Mouse (Mus musculus) heart, embryonic 11.5 days (tissue): ENCODE data around the gene Mgat5. TPM values are rescaled to one million over a fixed set of nuclear protein-coding genes. Genes with fewer than 3 reads are reported as not detected.

Source experiments
- ATAC-seq: fragments of 200-750 bp; cut with Nextera tagmentation; replicated peaks from 2 replicates; pipeline ENCODE4 v1.8.0; 2017; ENCODE audit warnings: moderate library complexity; ENCODE audit not compliant: insufficient number of reproducible peaks, low FRiP score, low TSS enrichment
- H3K27ac ChIP-seq: fragments of 300-500 bp; sonication (generic); 2 replicates; pipeline ENCODE4 v1.5.1; 2014; ENCODE audit warnings: mild to moderate bottlenecking, low read depth, low read length
- H3K27me3 ChIP-seq: fragments of 300-500 bp; sonication (generic); 2 replicates; pipeline ENCODE4 v1.6.1; 2014; ENCODE audit warnings: mild to moderate bottlenecking, low read length, mixed read lengths; ENCODE audit not compliant: control insufficient read depth, insufficient read depth
- H3K36me3 ChIP-seq: fragments of 300-500 bp; sonication (generic); 2 replicates; pipeline ENCODE4 v1.6.1; 2014; ENCODE audit warnings: mild to moderate bottlenecking, low read length, moderate library complexity, mixed read lengths; ENCODE audit not compliant: control insufficient read depth, insufficient read depth
- H3K4me1 ChIP-seq: fragments of 300-500 bp; sonication (generic); 2 replicates; pipeline ENCODE4 v1.6.1; 2014; ENCODE audit warnings: low read length; ENCODE audit not compliant: control insufficient read depth, insufficient read depth
- H3K4me2 ChIP-seq: fragments of 300-500 bp; sonication (generic); 2 replicates; pipeline ENCODE4 v1.6.1; 2014; ENCODE audit warnings: mild to moderate bottlenecking, moderate library complexity
- H3K4me3 ChIP-seq: fragments of 300-500 bp; sonication (generic); 2 replicates; pipeline ENCODE4 v1.5.1; 2014; ENCODE audit warnings: low read depth, low read length
- H3K9ac ChIP-seq: fragments of 300-500 bp; sonication (generic); 2 replicates; pipeline ENCODE4 v1.6.1; 2014; ENCODE audit warnings: mild to moderate bottlenecking, low read depth, low read length, moderate library complexity
- H3K9me3 ChIP-seq: fragments of 300-500 bp; sonication (generic); replicated peaks from 2 replicates; pipeline ENCODE4 v1.6.1; 2016; ENCODE audit warnings: low read length; ENCODE audit not compliant: control insufficient read depth
- WGBS: fragments of 180-500 bp; shearing (Covaris S2); extraction: QIAGEN DNeasy Blood & Tissue Kit; methylation state at CpG from one replicate; pipeline ENCODE4 v1.1.7; 2014; ENCODE audit not compliant: insufficient replicate concordance; 5-methylcytosine and 5-hydroxymethylcytosine counted together
- polyA plus RNA-seq: library from polyadenylated mRNA; unstranded; fragments of >200 nt; fragmentation: Nextera tagmentation; extraction: Ambion mirVana; gene quantifications from 2 replicates; pipeline ENCODE4 v1.2.1, GENCODE M21; 2014

The Mgat5 gene
- polyA plus RNA-seq, 1 experiment from 2014 or later = 4.9 TPM

DNA sequence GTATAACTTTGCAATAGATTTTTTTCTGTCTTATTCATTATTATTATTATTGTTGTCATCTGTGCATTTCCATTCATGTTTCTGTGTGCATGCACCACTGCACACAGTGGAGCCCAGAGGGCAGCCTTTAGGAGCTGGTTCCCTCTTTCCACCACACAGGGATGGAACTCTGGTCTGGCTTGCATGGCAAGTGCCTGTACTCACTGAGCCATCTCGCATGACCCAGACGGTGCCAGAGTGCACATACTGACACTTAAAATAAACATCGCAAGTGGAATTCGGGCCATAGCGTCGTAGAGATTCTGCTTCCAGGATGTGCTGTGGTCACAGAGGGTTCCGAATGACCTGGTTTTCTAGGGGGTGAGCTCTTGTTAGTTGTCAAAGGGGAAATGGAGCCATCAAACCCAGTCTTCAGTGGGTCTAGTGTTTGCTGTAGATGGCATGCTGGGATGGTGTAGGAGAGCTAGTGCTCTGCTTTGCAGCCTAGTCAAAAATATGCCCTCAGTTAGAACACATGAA, 103.5 kb downstream of the Mgat5 start:
- Histone ChIP-seq H3K4me3 (no peak overlapping the region), H3K4me1 (peaks cover 4% of the 10 kb centered on the region), H3K9ac (no peak overlapping the region), H3K4me2 (no peak overlapping the region), H3K9me3 (no peaks in the 10 kb centered on the region), H3K36me3 (no peaks in the 10 kb centered on the region), H3K27ac (no peak overlapping the region), H3K27me3 (no peaks in the 10 kb centered on the region)
- ATAC-seq = no peak
- WGBS = 72% methylated on average over 7 of the region's 7 CpGs

DNA sequence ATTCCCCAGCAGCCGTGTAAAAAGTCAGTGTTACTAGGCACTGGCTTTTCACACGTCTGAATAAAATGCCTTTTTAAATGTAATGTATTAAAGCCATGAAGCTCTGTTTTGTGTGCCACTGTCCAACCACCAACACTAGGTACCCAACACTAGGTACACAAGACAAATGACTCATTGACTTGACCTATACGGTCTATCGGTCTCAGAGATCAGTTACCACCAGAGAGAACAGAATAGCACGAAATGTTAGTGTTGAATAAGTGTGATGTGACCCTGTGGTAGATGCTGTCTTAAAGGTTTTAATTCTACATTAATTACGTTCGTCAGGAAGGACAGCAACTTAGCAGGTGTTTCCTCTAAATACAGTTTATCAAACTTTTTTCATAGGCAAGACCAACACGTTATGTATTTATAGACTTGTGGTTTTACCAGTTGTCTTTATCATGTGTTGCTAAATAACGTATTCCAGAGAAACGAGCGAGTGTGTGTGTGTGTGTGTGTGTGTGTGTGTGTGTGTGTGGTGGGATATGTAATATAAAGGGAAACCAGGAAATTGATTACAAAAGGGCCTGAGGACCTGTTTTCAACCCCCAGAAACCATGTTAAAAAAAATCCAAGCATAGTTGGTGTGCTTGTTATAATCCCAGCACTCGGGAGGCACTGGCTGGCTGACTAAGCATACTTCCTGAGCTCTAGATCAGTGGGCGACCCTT, 104.3 kb downstream of the Mgat5 start:
- no peaks in the 10 kb centered on the region for H3K9me3 ChIP-seq
- no peak overlapping the region for H3K27ac ChIP-seq
- no peak overlapping the region for H3K4me2 ChIP-seq
- no peak overlapping the region for H3K4me3 ChIP-seq
- H3K27me3 ChIP-seq = no peaks in the 10 kb centered on the region
- H3K36me3 ChIP-seq = no peaks in the 10 kb centered on the region
- H3K4me1 ChIP-seq = peaks cover 5% of the 10 kb centered on the region
- no peak overlapping the region for H3K9ac ChIP-seq
- ATAC-seq = no peak
- WGBS = 83% methylated on average over 13 of the region's 13 CpGs

DNA sequence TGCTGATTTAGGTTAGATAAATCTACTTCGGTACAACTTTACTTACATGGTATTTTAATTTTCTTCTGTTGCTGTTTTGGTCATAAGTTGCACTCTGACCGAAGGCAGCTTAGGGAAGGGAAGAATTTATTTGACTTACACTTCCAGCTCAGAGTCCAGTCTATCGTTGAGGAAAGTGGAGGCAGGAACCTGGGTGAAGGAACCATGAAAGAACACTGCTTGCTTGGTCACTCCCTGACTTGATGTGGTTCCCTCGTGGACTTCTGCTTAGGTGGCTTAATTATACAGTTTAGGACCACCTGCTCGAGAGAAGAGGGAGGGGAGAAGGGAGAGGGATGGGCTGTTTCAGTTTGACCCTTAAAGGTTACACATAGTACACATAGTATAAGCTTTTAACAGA, 105.2 kb downstream of the Mgat5 start:
- 87% methylated on average over 5 of the region's 5 CpGs for WGBS
- no peaks in the 10 kb centered on the region for H3K9me3 ChIP-seq
- no peak for ATAC-seq
- peaks cover 7% of the 10 kb centered on the region for H3K4me1 ChIP-seq
- H3K27me3 ChIP-seq = no peaks in the 10 kb centered on the region
- no peak overlapping the region for H3K4me2 ChIP-seq
- H3K36me3 ChIP-seq = no peaks in the 10 kb centered on the region
- H3K27ac ChIP-seq = no peak overlapping the region
- no peak overlapping the region for H3K9ac ChIP-seq
- no peak overlapping the region for H3K4me3 ChIP-seq

DNA sequence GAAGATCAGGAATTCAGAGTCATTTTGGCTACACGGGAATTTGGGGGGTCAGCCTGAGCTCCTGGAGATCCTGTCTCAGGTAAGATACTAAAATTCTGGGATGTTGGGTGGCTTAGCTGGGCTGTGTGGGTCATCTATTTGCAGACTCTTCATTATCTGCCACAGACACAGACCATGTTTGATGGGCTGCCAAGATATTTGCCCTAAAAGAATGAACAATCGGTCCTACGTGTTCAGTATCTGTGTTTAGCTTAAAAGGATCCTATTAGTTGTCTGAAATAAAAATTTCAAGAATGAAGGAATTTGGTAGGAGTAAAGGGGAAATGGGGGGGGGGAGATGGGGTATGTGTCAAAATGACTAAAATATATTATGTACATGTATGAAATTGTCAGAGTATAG, 105.9 kb downstream of the Mgat5 start:
- WGBS = 77% methylated on average over 3 of the region's 3 CpGs
- H3K4me2 ChIP-seq = no peak overlapping the region
- H3K9me3 ChIP-seq = no peaks in the 10 kb centered on the region
- no peak for ATAC-seq
- no peak overlapping the region for H3K9ac ChIP-seq
- H3K4me3 ChIP-seq = no peak overlapping the region
- H3K27me3 ChIP-seq = no peaks in the 10 kb centered on the region
- peaks cover 7% of the 10 kb centered on the region for H3K4me1 ChIP-seq
- no peaks in the 10 kb centered on the region for H3K36me3 ChIP-seq
- no peak overlapping the region for H3K27ac ChIP-seq

DNA sequence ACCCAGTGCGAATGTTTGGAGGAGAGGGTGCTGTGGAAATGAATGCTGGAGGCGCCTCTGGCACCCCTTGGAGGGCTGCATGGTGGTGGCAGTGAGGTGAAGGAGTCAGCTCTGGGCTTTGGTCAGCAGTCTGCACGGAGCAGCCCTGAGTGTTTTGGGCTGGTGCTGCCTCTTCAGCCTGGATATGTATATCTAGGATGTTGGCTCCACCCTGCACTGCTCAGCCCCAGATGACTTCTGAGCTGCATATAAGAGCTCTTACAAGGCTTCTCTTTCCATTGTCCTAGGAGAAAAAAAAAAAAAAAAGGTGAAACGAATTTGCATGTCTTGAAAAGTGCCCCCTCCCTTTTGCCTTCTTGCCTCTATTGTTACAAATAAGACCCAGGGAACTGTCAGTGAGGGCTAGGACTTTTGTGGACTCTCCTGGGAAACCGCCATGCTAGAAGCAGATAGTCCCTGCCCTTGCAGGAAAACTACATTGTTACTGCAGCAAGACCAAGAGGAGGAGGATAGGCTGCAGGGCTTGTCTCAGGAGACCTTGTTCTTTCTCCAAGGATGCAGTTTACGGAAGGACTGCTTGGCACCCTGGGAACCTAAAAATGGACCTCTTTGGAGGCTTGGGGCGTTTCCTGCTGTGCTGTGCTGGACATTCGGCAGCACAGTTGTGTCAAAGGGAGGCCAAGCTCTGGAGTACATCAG, 109.0 kb downstream of the Mgat5 start:
- Histone ChIP-seq H3K4me2 (no peak overlapping the region), H3K36me3 (no peaks in the 10 kb centered on the region), H3K4me1 (peaks cover 7% of the 10 kb centered on the region), H3K4me3 (no peak overlapping the region), H3K9me3 (no peaks in the 10 kb centered on the region), H3K27me3 (no peaks in the 10 kb centered on the region), H3K27ac (no peak overlapping the region), H3K9ac (0 out of 2 replicates have a peak overlapping the region, but pooled peaks have one; percentile 16)
- ATAC-seq = no peak
- 44% methylated on average over 8 of the region's 8 CpGs for WGBS

DNA sequence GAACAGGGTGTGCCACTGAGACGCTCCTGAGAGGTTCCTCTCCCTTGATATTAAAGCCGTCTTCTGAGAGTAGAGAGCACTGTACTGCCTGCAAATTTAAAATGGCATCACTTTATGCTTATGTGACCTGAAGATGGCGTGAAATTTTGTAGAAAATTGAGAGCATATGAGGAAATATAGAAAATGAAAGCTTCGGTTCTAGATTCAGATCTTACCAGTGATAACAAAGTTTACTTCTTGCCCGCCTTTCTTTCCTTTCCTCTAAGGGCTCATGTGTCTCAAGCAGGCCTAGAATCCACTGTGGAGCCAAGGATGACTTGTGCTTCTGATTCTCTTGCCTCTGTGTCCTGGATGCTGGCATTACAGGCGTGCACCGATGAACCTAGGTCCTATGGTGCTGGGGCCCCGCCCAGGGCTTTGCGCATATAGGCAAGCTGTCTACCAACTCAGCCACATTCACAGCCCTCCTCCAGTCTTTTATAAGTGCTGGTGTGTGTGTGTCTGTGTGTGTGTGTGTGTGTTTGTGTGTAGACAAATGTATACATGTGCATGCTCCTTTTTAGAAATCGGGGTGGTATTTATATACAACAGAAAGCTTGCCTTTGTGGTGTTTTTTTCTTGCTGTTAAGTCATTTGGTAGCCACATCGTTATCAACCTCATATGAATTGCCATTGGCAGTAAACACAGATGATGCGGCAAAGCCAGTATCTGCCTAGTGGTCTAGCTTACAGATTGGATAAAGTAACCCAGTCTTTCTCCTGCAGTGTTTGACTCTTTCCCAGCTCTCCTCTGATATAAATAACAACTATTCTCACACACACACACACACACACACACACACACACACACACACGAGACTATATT, 111.2 kb downstream of the Mgat5 start:
- WGBS = 88% methylated on average over 13 of the region's 13 CpGs
- H3K9me3 ChIP-seq = no peaks in the 10 kb centered on the region
- H3K4me1 ChIP-seq = peaks cover 15% of the 10 kb centered on the region
- no peak overlapping the region for H3K9ac ChIP-seq
- H3K36me3 ChIP-seq = no peaks in the 10 kb centered on the region
- H3K27ac ChIP-seq = no peak overlapping the region
- no peak overlapping the region for H3K4me2 ChIP-seq
- ATAC-seq = no peak
- H3K4me3 ChIP-seq = no peak overlapping the region
- H3K27me3 ChIP-seq = no peaks in the 10 kb centered on the region

DNA sequence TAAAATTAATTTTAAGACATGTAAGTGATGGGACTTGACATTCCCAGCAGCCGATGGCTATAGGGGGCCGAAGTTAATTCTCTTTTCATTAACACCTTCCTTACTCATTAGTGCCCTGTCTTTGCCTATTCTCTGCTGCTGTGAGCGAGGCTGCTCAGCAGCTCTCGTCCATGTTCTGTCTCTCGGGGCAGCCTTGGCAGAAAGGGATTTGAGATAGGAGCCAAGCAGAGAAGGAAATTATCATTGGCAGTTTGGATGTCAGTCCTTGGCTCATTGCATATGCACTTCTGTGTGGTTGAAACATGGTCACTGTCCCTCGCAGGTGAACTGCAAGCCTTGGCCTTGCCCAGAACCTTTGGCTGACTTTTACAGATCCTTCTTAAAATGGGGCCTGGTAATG, 111.8 kb downstream of the Mgat5 start:
- Histone ChIP-seq H3K27me3 (no peaks in the 10 kb centered on the region), H3K9me3 (no peaks in the 10 kb centered on the region), H3K27ac (no peak overlapping the region), H3K9ac (no peak overlapping the region), H3K36me3 (no peaks in the 10 kb centered on the region), H3K4me1 (peaks cover 22% of the 10 kb centered on the region), H3K4me3 (no peak overlapping the region), H3K4me2 (no peak overlapping the region)
- WGBS = 69% methylated on average over 6 of the region's 6 CpGs
- no peak for ATAC-seq

DNA sequence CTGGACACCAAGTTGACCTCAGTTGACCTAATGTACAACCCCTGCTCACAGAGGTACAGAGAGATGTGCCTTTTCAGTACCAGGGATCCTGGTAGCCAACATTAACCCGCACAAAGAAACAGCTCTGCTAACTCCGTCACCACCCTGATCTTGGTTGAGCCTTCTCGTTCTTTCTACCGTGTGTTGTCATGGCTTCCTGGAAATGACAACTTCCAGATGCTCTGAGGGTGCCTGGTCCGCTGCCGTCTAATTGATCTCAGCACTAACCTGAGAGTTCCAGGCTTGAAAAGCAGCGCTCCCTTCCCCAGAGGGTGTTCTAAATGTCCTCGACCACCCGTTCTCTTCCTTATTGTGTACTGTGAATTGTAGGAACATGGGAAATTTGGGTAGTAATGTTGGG, 112.7 kb downstream of the Mgat5 start:
- Histone ChIP-seq H3K4me1 (peaks cover 30% of the 10 kb centered on the region), H3K9ac (no peak overlapping the region), H3K9me3 (no peaks in the 10 kb centered on the region), H3K27ac (no peak overlapping the region), H3K4me3 (no peak overlapping the region), H3K27me3 (no peaks in the 10 kb centered on the region), H3K4me2 (no peak overlapping the region), H3K36me3 (no peaks in the 10 kb centered on the region)
- ATAC-seq = no peak
- WGBS = 49% methylated on average over 9 of the region's 9 CpGs
